Mouse (Mus musculus) left cerebral cortex, postnatal 36 days (tissue): ENCODE results near the gene Gm9508. TPM values are rescaled to one million over a fixed set of nuclear protein-coding genes. Genes with fewer than 3 reads are reported as not detected.
A peak's percentile ranks its signal among the peaks of the same experiment; 100 is the strongest.

Experiments
- DNase-seq, 2 experiments: peaks; one replicate each; pipeline ENCODE4 v3.0.0; 2021 to 2022; ENCODE audit warnings: low spot score in 2 of 2, mixed read lengths in 1 of 2
- intact Hi-C: fragments of 180-260 bp; cut with DNase I; formaldehyde crosslinking; loops from one replicate; pipeline ENCODE4 v1.15.1; 2025
- total RNA-seq, 2 experiments: library from RNA; stranded (reverse); gene quantifications; 2 replicates each; pipeline ENCODE4 v1.2.3; 2021

Gene Gm9508
- total RNA-seq, 2 experiments from 2014 or later = not detected

GRCm38 (mm10) chr10:77673765-77674164 is 23.3 kb downstream of the Gm9508 start:
- intact Hi-C loops = no loop called here
- no peak for DNase-seq

DNA sequence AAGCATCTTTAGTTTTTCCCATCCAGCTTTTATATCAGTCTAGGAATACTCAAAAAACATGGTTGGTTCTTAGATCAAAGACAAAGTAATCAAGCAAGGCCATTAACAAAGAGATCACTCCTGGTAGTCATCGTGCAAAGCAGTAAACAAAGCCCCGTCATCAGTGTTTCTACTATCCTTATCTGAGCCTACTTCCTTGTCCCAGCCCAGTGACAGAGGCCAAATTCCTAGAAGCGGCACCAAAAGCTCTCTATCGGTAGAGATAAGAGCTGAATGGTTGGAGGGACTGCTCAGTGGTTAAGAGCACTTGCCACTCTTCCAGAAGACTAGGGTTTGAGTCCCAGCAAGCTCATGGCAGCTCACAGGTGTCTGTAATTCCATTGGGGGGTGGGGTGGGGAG is 25.5 kb downstream of the Gm9508 start:
- intact Hi-C loops = no loop called here

DNA sequence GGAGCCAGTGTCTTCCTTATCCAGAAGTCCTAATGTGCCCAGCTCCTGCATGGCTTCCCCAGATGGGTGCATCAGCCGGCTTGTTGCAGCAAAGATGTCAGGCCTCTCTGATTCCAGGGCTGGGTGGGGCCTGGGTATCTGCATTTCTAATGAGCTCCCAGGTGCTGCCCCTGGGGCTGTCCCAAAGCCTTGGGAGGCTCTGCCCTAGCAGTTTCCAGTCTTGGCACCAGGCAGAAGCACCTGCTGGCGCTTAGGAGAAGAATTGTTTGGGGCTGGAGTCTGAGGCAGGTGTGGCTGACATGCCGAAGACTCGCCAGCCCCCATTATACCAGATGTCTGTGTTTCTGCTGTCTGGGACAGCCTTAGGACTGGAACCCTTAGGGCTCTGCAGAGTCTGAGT is 26.3 kb downstream of the Gm9508 start:
- intact Hi-C loops = no loop called here
- no peak for DNase-seq

More for the DNA sequence above, 25.5 kb downstream of the Gm9508 start:
- DNase-seq = no peak

DNA sequence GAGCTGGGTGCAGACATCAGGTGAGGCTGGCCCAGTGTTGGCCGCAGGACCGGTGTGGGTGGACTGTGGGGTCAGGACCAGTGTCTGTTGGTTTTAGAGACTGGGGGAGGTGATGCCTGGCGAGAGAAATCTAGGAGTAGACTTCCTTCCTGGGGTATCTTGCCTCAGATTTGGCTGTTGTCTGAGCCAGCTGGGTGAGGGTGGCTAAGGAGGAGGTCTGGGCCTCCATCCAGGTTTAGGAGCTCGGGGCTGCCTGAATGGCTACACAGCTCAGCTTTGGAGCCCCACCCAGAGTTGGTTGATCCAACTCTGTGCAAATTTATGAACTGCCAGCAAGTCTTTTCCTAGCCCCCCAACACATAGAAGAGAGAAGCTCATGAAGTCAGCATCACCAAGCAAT is 29.6 kb downstream of the Gm9508 start:
- intact Hi-C loops = no loop called here
- peak in 1 of 2 experiments; percentile 56 for DNase-seq

GRCm38 (mm10) chr10:77666342-77666741 is 30.7 kb downstream of the Gm9508 start:
- intact Hi-C loops = no loop called here
- DNase-seq = no peak

DNA sequence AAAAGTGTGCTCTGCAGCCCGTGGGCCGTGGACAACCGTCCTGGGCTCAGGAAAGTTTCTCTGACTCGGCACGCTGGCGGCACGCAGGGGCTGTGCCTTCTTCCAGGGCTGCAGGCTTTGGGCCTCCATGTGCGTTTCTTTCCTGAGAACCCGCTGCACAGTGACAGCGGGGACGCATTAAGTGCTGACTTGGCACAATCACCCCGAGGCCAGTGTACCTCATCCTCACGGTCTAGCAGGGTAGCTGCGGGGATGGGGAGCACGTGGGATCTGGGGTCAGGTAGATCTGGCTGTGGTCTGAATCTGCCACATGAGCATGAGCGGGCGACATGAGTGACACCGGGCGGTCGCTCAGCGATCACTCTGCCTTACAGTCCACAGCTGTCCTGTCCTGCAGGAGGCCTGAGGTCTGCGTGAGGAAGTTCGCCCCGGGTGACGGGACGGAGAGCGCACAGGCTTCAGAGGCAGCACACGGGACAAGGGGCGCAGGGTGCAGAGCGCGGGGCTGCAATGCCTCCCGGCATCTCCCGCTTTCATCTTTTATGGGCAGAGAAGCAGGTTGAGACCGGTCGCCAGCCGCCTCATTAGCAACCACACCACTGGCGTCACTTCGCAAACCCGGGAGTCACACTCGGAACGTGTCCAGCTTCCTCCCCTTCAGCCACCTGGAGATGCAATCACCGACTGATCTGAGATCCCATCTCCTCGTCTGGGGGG is 32.9 kb downstream of the Gm9508 start:
- no peak for DNase-seq
- intact Hi-C loops = no loop called here

GRCm38 (mm10) chr10:77658286-77658994 is 38.6 kb downstream of the Gm9508 start:
- DNase-seq = no peak
- intact Hi-C loops = no loop called here

GRCm38 (mm10) chr10:77652046-77652445 is 45.0 kb downstream of the Gm9508 start:
- intact Hi-C loops = no loop called here

DNA sequence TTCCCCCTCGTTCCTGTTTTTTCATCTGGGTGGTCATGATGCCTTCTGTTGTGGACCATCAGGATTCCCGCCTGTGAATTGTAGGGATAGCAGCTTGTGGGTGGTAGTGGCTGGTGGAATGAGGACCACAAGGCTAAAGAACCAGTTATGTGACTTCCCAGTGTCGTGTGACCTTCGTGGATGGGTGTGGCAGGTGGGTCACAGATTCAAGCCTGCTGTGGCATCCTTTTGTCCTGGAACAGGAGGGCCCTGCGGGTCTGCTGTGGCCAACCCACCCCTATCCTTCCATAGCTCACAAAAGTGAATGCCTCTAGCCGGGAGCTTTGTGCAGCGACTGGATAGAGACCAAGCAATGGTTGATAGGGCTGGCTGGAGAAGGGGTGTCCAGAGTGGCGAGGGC is 49.1 kb downstream of the Gm9508 start:
- DNase-seq = no peak
- intact Hi-C loops = no loop called here

More at GRCm38 (mm10) chr10:77652046-77652445, 45.0 kb downstream of the Gm9508 start:
- no peak for DNase-seq

DNA sequence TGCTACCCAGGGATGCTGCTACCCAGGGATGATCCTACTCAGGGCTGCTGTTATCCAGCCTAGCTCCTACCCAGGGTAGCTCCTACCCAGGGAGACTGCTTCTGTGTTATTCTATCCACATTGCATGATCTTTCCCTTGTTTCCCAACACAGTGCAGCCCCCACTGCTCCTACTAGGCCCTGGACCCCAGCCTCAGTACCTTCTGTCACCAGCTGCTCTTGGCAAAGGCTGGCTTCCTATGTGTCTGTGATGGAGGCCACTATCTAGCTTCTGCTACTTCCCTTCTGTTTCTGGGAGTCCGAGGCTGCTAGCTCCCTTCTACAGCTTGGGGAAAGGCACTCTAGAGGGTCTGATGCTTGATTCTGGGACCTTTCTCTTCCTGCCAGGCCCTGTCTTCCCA is 49.6 kb downstream of the Gm9508 start:
- intact Hi-C loops = no loop called here
- no peak for DNase-seq

Other genes with a start within 250 kb of the Gm9508 start
- gene Fam207a, start 181.4 kb downstream of the Gm9508 start, total RNA-seq = 10 to 100 TPM; 33.7 to 33.8 TPM
- gene Itgb2, start 167.0 kb downstream of the Gm9508 start, total RNA-seq = 1 to 10 TPM; 2.9 to 3.4 TPM
- 10 to 100 TPM; 71.2 to 88.3 TPM for gene Pttg1ip, start 115.5 kb downstream of the Gm9508 start, total RNA-seq
- 100 to 1,000 TPM; 140 to 168 TPM for gene Sumo3, start 91.1 kb downstream of the Gm9508 start, total RNA-seq
- gene Gm49325, start 91.0 kb downstream of the Gm9508 start, total RNA-seq = 10 to 100 TPM in 1 of 2 experiments, 1 to 10 TPM in 1; 9.8 to 18.2 TPM
- 10 to 100 TPM; 46.2 to 46.4 TPM for gene Ube2g2, start 75.0 kb downstream of the Gm9508 start, total RNA-seq
- gene Tspear, start 10.7 kb downstream of the Gm9508 start, total RNA-seq = under 1 TPM in 1 of 2 experiments, not detected in 1; 0.25 TPM
- not detected for gene Gm19402, start 6.5 kb downstream of the Gm9508 start, total RNA-seq
- gene Gm10272, start 9.4 kb upstream of the Gm9508 start, total RNA-seq = not detected
- not detected for gene Gm10024, start 14.2 kb upstream of the Gm9508 start, total RNA-seq
- not detected for gene Gm10142, start 18.6 kb upstream of the Gm9508 start, total RNA-seq
- gene Krtap12-1, start 23.4 kb upstream of the Gm9508 start, total RNA-seq = not detected
- not detected for gene Gm10100, start 29.3 kb upstream of the Gm9508 start, total RNA-seq
- gene Gm18596, start 45.4 kb upstream of the Gm9508 start, total RNA-seq = not detected
- gene Gm9736, start 54.1 kb upstream of the Gm9508 start, total RNA-seq = not detected
- gene Gm3233, start 62.4 kb upstream of the Gm9508 start, total RNA-seq = not detected
- not detected for gene Gm3238, start 74.1 kb upstream of the Gm9508 start, total RNA-seq
- gene Gm7138, start 79.7 kb upstream of the Gm9508 start, total RNA-seq = not detected
- gene Gm3250, start 85.3 kb upstream of the Gm9508 start, total RNA-seq = not detected
- not detected for gene Gm7137, start 91.0 kb upstream of the Gm9508 start, total RNA-seq
- not detected for gene Gm9639, start 97.8 kb upstream of the Gm9508 start, total RNA-seq
- gene Gm19668, start 101.9 kb upstream of the Gm9508 start, total RNA-seq = not detected
- gene Gm9507, start 114.6 kb upstream of the Gm9508 start, total RNA-seq = not detected
- not detected for gene Gm2696, start 117.4 kb upstream of the Gm9508 start, total RNA-seq
- gene Krtap10-4, start 129.9 kb upstream of the Gm9508 start, total RNA-seq = not detected
- gene Krtap10-10, start 138.7 kb upstream of the Gm9508 start, total RNA-seq = not detected
- gene Gm36176, start 149.6 kb upstream of the Gm9508 start, total RNA-seq = not detected
- not detected for gene Gm10318, start 155.6 kb upstream of the Gm9508 start, total RNA-seq
- not detected for gene Gm3285, start 164.7 kb upstream of the Gm9508 start, total RNA-seq
- gene Lrrc3, start 205.3 kb upstream of the Gm9508 start, total RNA-seq = 10 to 100 TPM; 11.7 to 12.6 TPM